Comparison of ENCODE assay signal across 9 mouse cellular contexts in the genomic region with DNA sequence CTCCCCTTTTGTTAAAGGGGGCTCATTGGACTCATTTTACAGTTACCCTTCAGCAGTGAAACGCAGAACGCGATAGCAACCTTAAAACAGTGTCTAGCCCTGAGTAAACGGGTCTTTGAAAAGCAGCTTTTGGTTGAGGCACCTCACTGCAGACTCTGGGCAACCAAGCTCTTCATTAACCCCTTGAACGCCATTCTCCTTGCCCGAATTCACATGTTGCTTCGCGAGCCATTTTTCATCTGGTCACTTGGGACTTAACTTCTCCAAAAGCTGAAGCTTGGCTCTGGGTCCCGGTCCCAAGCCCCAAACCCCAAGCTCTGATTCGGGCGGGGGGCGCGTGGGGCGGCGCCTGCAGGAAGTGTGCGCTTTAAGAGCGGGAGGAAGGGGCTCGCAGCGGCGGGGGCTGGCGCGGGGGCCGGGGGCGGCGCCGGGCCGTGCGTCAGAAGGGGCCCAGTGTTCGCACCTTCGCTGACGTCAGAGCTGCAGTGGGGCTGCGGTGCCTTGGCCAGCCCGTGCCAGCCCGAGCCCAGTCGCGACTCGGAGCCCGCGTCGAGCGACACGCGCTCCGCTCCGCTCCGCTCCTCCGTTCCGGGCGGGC. TPM values are rescaled to one million over a fixed set of nuclear protein-coding genes. Genes with fewer than 3 reads are reported as not detected.
DNase-seq lines count a peak whose midpoint lies in the region; ATAC-seq and TF ChIP-seq lines count a peak whose summit lies in the region.
"Had no signal": no experiment of that assay in that cellular context is flagged by ENCODE, and none has a peak within 500 bp of the region (broad histone marks: within the 10 kb centered on the region; RNA-seq: fewer than 3 reads in every experiment).

A gene (plus strand): TSS at position 525 of the 598 bp plus-strand sequence.

- H3K4me3 ChIP-seq in gastrocnemius, adult 2 months = peak within 1 kb of the TSS; percentile 72
- peak within 1 kb of the TSS; percentile 8; the same call in 1 of the 2 replicates for H3K4me3 ChIP-seq in spleen, adult 2 months (ENCODE audit: extremely low read depth, insufficient read depth, insufficient read length)
- peak within 1 kb of the TSS; percentile 68 for H3K4me3 ChIP-seq in hindbrain, embryonic 10.5 days
- H3K4me3 ChIP-seq in limb, embryonic 15.5 days = peak within 1 kb of the TSS; percentile 60
- peak within 1 kb of the TSS; percentile 58 for H3K4me3 ChIP-seq in stomach, embryonic 15.5 days (replicated peaks)

- no peaks in the 10 kb centered on the region for H3K9me3 ChIP-seq in hindbrain, embryonic 10.5 days
- H3K9me3 ChIP-seq in limb, embryonic 15.5 days = no peaks in the 10 kb centered on the region
- H3K9me3 ChIP-seq in stomach, embryonic 15.5 days = no peaks in the 10 kb centered on the region

- 5% methylated on average over 38 of the region's 49 CpGs for WGBS in spleen, adult 2 months
- WGBS in hindbrain, embryonic 10.5 days = under 1% methylated on average over 48 of the region's 49 CpGs
- WGBS in limb, embryonic 15.5 days = under 1% methylated on average over 49 of the region's 49 CpGs
- under 1% methylated on average over 48 of the region's 49 CpGs for WGBS in stomach, embryonic 15.5 days

- H3K27ac ChIP-seq in gastrocnemius, adult 2 months = no peak within 1 kb of the TSS
- H3K27ac ChIP-seq in spleen, adult 2 months (ENCODE audit: insufficient read depth, low read length) = no peak within 1 kb of the TSS
- H3K27ac ChIP-seq in hindbrain, embryonic 10.5 days = peak within 1 kb of the TSS; percentile 94
- H3K27ac ChIP-seq in limb, embryonic 15.5 days = peak within 1 kb of the TSS; percentile 87
- H3K27ac ChIP-seq in stomach, embryonic 15.5 days = peak within 1 kb of the TSS; percentile 54; the same call in 1 of the 2 replicates

- H3K4me2 ChIP-seq in limb, embryonic 15.5 days = peak within 1 kb of the TSS; percentile 59
- H3K4me2 ChIP-seq in stomach, embryonic 15.5 days = peak within 1 kb of the TSS; percentile 75

- TF ChIP-seq POLR2A in spleen, adult 2 months (IDR thresholded peaks at IDR 0.05; ENCODE audit: low read depth, low read length) = no peak

- peak; percentile 42 for DNase-seq in gastrocnemius, adult 2 months
- DNase-seq in gastrocnemius, adult 8-10 months (ENCODE audit: low spot score in 2 of 2) = no peak
- DNase-seq in spleen, adult 2 months (ENCODE audit: low read depth in 1 of 2, low spot score in 2 of 2) = no peak
- DNase-seq in spleen, postnatal 36 days (ENCODE audit: low spot score in 2 of 2) = no peak
- DNase-seq in hindbrain, embryonic 10.5 days (ENCODE audit: low spot score) = peak; percentile 74
- DNase-seq in frontal cortex, postnatal 36 days (ENCODE audit: low spot score in 2 of 2) = no peak

- H3K4me1 ChIP-seq in spleen, adult 2 months (ENCODE audit: control insufficient read depth, insufficient read depth, insufficient read length) = peaks cover 2% of the 10 kb centered on the region; the same call in 1 of the 2 replicates
- H3K4me1 ChIP-seq in hindbrain, embryonic 10.5 days (replicated peaks) = peaks cover 12% of the 10 kb centered on the region
- H3K4me1 ChIP-seq in limb, embryonic 15.5 days = peaks cover 11% of the 10 kb centered on the region
- H3K4me1 ChIP-seq in stomach, embryonic 15.5 days = peaks cover 11% of the 10 kb centered on the region; the same call in 1 of the 2 replicates

- H3K27me3 ChIP-seq in spleen, adult 2 months (ENCODE audit: control insufficient read depth, insufficient read depth, low read length) = peaks cover 10% of the 10 kb centered on the region
- peaks cover 95% of the 10 kb centered on the region for H3K27me3 ChIP-seq in hindbrain, embryonic 10.5 days (ENCODE audit: insufficient read depth, poor library complexity, severe bottlenecking)
- H3K27me3 ChIP-seq in limb, embryonic 15.5 days = peaks cover 66% of the 10 kb centered on the region
- peaks cover 44% of the 10 kb centered on the region for H3K27me3 ChIP-seq in stomach, embryonic 15.5 days (replicated peaks)
- H3K27me3 ChIP-seq: CH12.LX had no signal

- peak; percentile 77 for ATAC-seq in limb, embryonic 15.5 days (ENCODE audit: insufficient number of reproducible peaks, low FRiP score, low TSS enrichment, low read depth)
- ATAC-seq in stomach, embryonic 15.5 days (ENCODE audit: insufficient read depth, low FRiP score, low read depth) = peak; percentile 82

- H3K9ac ChIP-seq in limb, embryonic 15.5 days = peak within 1 kb of the TSS; percentile 58
- H3K9ac ChIP-seq in stomach, embryonic 15.5 days = peak within 1 kb of the TSS; percentile 39

- H3K36me3 ChIP-seq in spleen, adult 2 months (ENCODE audit: control insufficient read depth, insufficient read depth, low read length) = no peaks in the 10 kb centered on the region
- no peaks in the 10 kb centered on the region for H3K36me3 ChIP-seq in hindbrain, embryonic 10.5 days
- H3K36me3 ChIP-seq in limb, embryonic 15.5 days = no peaks in the 10 kb centered on the region
- H3K36me3 ChIP-seq in stomach, embryonic 15.5 days = no peaks in the 10 kb centered on the region

- intact Hi-C loops in gastrocnemius, adult 2 months (cut with DNase I) = no loop called here

- TF ChIP-seq CTCF in gastrocnemius, adult 2 months (IDR thresholded peaks at IDR 0.05) = no peak
- TF ChIP-seq CTCF in spleen, adult 2 months (IDR thresholded peaks at IDR 0.05; ENCODE audit: extremely low read depth, insufficient read depth, insufficient read length, insufficient replicate concordance) = no peak

RNA-seq across cellular contexts. Expression of the gene that starts here (rescaled TPM):
- total RNA-seq in gastrocnemius, adult 2 months (2021) = 1 to 10 TPM; 1.0 TPM
- under 1 TPM; 0.13 to 0.65 (median 0.27) TPM for total RNA-seq in gastrocnemius, adult 8-10 months (2022)
- polyA plus RNA-seq in spleen, adult 2 months (2012; rRNA removed) = under 0.01 TPM in 1 of 2 replicates, not detected in the other
- polyA plus RNA-seq in hindbrain, embryonic 10.5 days (2016; fragmentation: Nextera tagmentation; extraction: Ambion mirVana) = 16.4 and 18.3 TPM in 2 replicates
- polyA plus RNA-seq in limb, embryonic 15.5 days (2015; fragmentation: Nextera tagmentation; extraction: Ambion mirVana) = 13.0 and 19.3 TPM in 2 replicates
- polyA plus RNA-seq in stomach, embryonic 15.5 days (2015; fragmentation: Nextera tagmentation; extraction: Ambion mirVana) = 7.2 and 8.4 TPM in 2 replicates
- total RNA-seq: CH12.LX had no signal

Comparison
In these comparisons a context has a peak if more than half of its experiments do, and no peak if none do; other contexts are left out.
1. DNase-seq: peak in gastrocnemius, adult 2 months (single experiment) and hindbrain, embryonic 10.5 days (single experiment); none in gastrocnemius, adult 8-10 months (0 of 2), spleen, adult 2 months (0 of 2), spleen, postnatal 36 days (0 of 2) and frontal cortex, postnatal 36 days (0 of 2).
2. H3K27ac ChIP-seq: peak in hindbrain, embryonic 10.5 days (single experiment), limb, embryonic 15.5 days (single experiment) and stomach, embryonic 15.5 days (single experiment); none in gastrocnemius, adult 2 months (single experiment) and spleen, adult 2 months (single experiment).
3. H3K4me3 ChIP-seq: peak in every context shown above with its lines; median percentile 72 in gastrocnemius, adult 2 months; 68 in hindbrain, embryonic 10.5 days; 60 in limb, embryonic 15.5 days; 58 in stomach, embryonic 15.5 days; 8 in spleen, adult 2 months.